Mouse (Mus musculus): ENCODE measurements around the gene Cyp39a1. TPM values are rescaled to one million over a fixed set of nuclear protein-coding genes. Genes with fewer than 3 reads are reported as not detected.

The Cyp39a1 gene
- polyA plus RNA-seq, 1 experiment from 2014 or later: 24.8 TPM

DNA sequence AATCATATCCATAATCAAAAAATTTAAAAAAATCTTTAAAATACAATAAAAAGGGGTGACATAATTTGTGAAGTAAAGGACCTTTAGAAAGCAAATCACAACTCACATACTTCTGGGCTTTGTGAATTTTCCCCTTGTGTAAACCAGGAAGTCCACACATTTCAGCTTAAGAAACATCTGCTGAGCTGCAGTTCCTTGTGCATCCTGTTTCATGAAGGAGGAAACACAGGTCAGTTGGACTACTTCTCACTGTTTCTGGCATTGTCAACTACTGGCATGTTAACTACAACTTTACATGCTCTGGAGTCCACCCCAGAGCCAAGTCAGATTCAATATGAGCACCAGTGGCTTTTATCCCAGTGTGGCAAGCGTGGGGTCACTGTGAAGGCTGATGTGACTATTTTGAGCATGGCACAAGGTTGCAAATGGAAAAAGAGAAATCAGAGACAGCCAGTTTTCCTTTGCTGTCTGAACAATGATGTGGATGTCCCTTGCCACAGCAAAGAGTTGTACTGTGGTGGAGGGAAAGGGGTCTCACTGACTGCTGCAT is 127.6 kb downstream of the Cyp39a1 start:
- Histone ChIP-seq H3K4me1 (no peaks in the 10 kb centered on the region), H3K4me3 (replicated peaks) (no peak overlapping the region), H3K9ac (no peak overlapping the region), H3K9me3 (replicated peaks) (no peaks in the 10 kb centered on the region), H3K27ac (no peak overlapping the region), H3K4me2 (no peak overlapping the region), H3K27me3 (0 out of 2 replicates have a peak, but pooled peaks cover 3% of the 10 kb centered on the region), H3K36me3 (no peaks in the 10 kb centered on the region)
- WGBS: 71% methylated on average over 1 of the region's 1 CpGs
- no peak for ATAC-seq (replicated peaks; ENCODE audit: low FRiP score)

Other genes starting within 250 kb of the Cyp39a1 start
- gene Mep1a, start 164.6 kb upstream of the Cyp39a1 start, polyA plus RNA-seq (2015; fragmentation: Nextera tagmentation; extraction: Ambion mirVana): 37.4 TPM in 2 replicates
- 0.17 and 0.47 TPM in 2 replicates for gene Ankrd66, start 123.8 kb upstream of the Cyp39a1 start, polyA plus RNA-seq (2015; fragmentation: Nextera tagmentation; extraction: Ambion mirVana)
- gene Pla2g7, start 99.3 kb upstream of the Cyp39a1 start, polyA plus RNA-seq (2015; fragmentation: Nextera tagmentation; extraction: Ambion mirVana): 66.6 and 67.2 TPM in 2 replicates
- 0.03 TPM in 1 of 2 replicates, not detected in the other for gene Tdrd6, start 37.1 kb upstream of the Cyp39a1 start, polyA plus RNA-seq (2015; fragmentation: Nextera tagmentation; extraction: Ambion mirVana)
- 17.8 and 22.6 TPM in 2 replicates for gene Slc25a27, start 211 bp upstream of the Cyp39a1 start, polyA plus RNA-seq (2015; fragmentation: Nextera tagmentation; extraction: Ambion mirVana)
- 4.5 and 6.8 TPM in 2 replicates for gene Rcan2, start 133.9 kb downstream of the Cyp39a1 start, polyA plus RNA-seq (2015; fragmentation: Nextera tagmentation; extraction: Ambion mirVana)